Mouse (Mus musculus): ENCODE data around the gene Mctp1.
"Not testable (repeated sequence)": the region's sequence is repeated elsewhere in the genome, so short reads cannot be mapped to it uniquely, and the experiment has no call there.

The Mctp1 gene

GRCm38 (mm10) chr13:76482998-76483397 is 98.7 kb downstream of the Mctp1 start:
- DNase-seq (ENCODE audit: low read depth, low spot score): no peak

- DNase-seq (ENCODE audit: low read depth, low spot score): peak; percentile 14
Measured at GRCm38 (mm10) chr13:76484086-76484709, 99.9 kb downstream of the Mctp1 start.

GRCm38 (mm10) chr13:76515896-76516295 is 131.6 kb downstream of the Mctp1 start:
- no peak for DNase-seq (ENCODE audit: low read depth, low spot score)

GRCm38 (mm10) chr13:76523170-76523569 is 138.8 kb downstream of the Mctp1 start:
- no peak for DNase-seq (ENCODE audit: low read depth, low spot score)

GRCm38 (mm10) chr13:76527326-76527725 is 143.0 kb downstream of the Mctp1 start:
- no peak for DNase-seq (ENCODE audit: low read depth, low spot score)

GRCm38 (mm10) chr13:76527751-76528150 is 143.4 kb downstream of the Mctp1 start:
- no peak for DNase-seq (ENCODE audit: low read depth, low spot score)

- no peak for DNase-seq (ENCODE audit: low read depth, low spot score)
Measured at GRCm38 (mm10) chr13:76529915-76530314, 145.6 kb downstream of the Mctp1 start.

GRCm38 (mm10) chr13:76530867-76531504 is 146.7 kb downstream of the Mctp1 start:
- DNase-seq (ENCODE audit: low read depth, low spot score): no peak

GRCm38 (mm10) chr13:76547854-76548253 is 163.5 kb downstream of the Mctp1 start:
- DNase-seq (ENCODE audit: low read depth, low spot score): no peak

GRCm38 (mm10) chr13:76560918-76561317 is 176.6 kb downstream of the Mctp1 start:
- no peak for DNase-seq (ENCODE audit: low read depth, low spot score)

GRCm38 (mm10) chr13:76561594-76561993 is 177.3 kb downstream of the Mctp1 start:
- no peak for DNase-seq (ENCODE audit: low read depth, low spot score)

- no peak for DNase-seq (ENCODE audit: low read depth, low spot score)
Measured at GRCm38 (mm10) chr13:76564061-76564460, 179.7 kb downstream of the Mctp1 start.

GRCm38 (mm10) chr13:76566024-76566423 is 181.7 kb downstream of the Mctp1 start:
- DNase-seq (ENCODE audit: low read depth, low spot score): no peak

- no peak for DNase-seq (ENCODE audit: low read depth, low spot score)
Measured at GRCm38 (mm10) chr13:76567448-76567847, 183.1 kb downstream of the Mctp1 start.

GRCm38 (mm10) chr13:76568569-76569211 is 184.4 kb downstream of the Mctp1 start:
- no peak for DNase-seq (ENCODE audit: low read depth, low spot score)

- DNase-seq (ENCODE audit: low read depth, low spot score): no peak
Measured at GRCm38 (mm10) chr13:76579414-76579813, 195.1 kb downstream of the Mctp1 start.

GRCm38 (mm10) chr13:76585447-76585846 is 201.1 kb downstream of the Mctp1 start:
- no peak for DNase-seq (ENCODE audit: low read depth, low spot score)

GRCm38 (mm10) chr13:76590709-76591108 is 206.4 kb downstream of the Mctp1 start:
- not testable (repeated sequence) for DNase-seq (ENCODE audit: low read depth, low spot score)

- no peak for DNase-seq (ENCODE audit: low read depth, low spot score)
Measured at GRCm38 (mm10) chr13:76591189-76591588, 206.9 kb downstream of the Mctp1 start.

- no peak for DNase-seq (ENCODE audit: low read depth, low spot score)
Measured at GRCm38 (mm10) chr13:76591692-76592091, 207.4 kb downstream of the Mctp1 start.

- DNase-seq (ENCODE audit: low read depth, low spot score): no peak
Measured at GRCm38 (mm10) chr13:76592908-76593307, 208.6 kb downstream of the Mctp1 start.

- no peak for DNase-seq (ENCODE audit: low read depth, low spot score)
Measured at GRCm38 (mm10) chr13:76597005-76597404, 212.7 kb downstream of the Mctp1 start.

GRCm38 (mm10) chr13:76609425-76609824 is 225.1 kb downstream of the Mctp1 start:
- no peak for DNase-seq (ENCODE audit: low read depth, low spot score)

All from mesoderm, embryonic 11.5 days (tissue).